Mouse (Mus musculus) CH12.LX (cell line): Measurements from ENCODE around the gene Arhgap29. TPM values are rescaled to one million over a fixed set of nuclear protein-coding genes. Genes with fewer than 3 reads are reported as not detected.
A peak's percentile ranks its signal among the peaks of the same experiment; 100 is the strongest.

Experiments used
- DNase-seq: peaks from one replicate; pipeline ENCODE4 v3.0.0-alpha.2; 2013; ENCODE audit errors: extremely low read depth
- H3K27ac ChIP-seq: 2 replicates; pipeline ENCODE4 v1.5.1; 2012; ENCODE audit warnings: low read depth, mild to moderate bottlenecking, control low read depth, moderate library complexity; ENCODE audit not compliant: insufficient read depth
- H3K27me3 ChIP-seq: replicated peaks from 2 replicates; pipeline ENCODE3; 2012; ENCODE audit warnings: inconsistent platforms
- H3K36me3 ChIP-seq, 2 experiments: replicated peaks in 1 of 2; 2 replicates each; pipeline versions ENCODE3 to v1.6.1; 2012; ENCODE audit warnings: inconsistent platforms in 1 of 2, low read length in 1 of 2, mild to moderate bottlenecking in 1 of 2, mixed read lengths in 1 of 2, moderate library complexity in 1 of 2; ENCODE audit not compliant: control insufficient read depth in 1 of 2, insufficient read depth in 1 of 2
- H3K4me1 ChIP-seq, 2 experiments: 2 replicates each; pipeline ENCODE4 v1.6.1; 2012; ENCODE audit warnings: inconsistent platforms in 1 of 2, moderate library complexity in 1 of 2; ENCODE audit not compliant: insufficient read depth in 2 of 2, control insufficient read depth in 1 of 2
- H3K4me2 ChIP-seq: 2 replicates; pipeline ENCODE4 v1.6.1; 2012; ENCODE audit warnings: low read depth, mild to moderate bottlenecking, control low read depth; ENCODE audit not compliant: poor library complexity, insufficient read depth, severe bottlenecking
- H3K4me3 ChIP-seq, 3 experiments: fragments of 150-350 bp in 1 of 3; sonication (generic) in 1 of 3; replicated peaks in 1 of 3; 2 replicates each; pipeline versions ENCODE3 to v1.5.1; 2011 to 2012; ENCODE audit warnings: low read depth in 2 of 3, low read length in 2 of 3, mild to moderate bottlenecking in 2 of 3, moderate library complexity in 2 of 3, control low read depth in 1 of 3, improper control_type of control experiment in 1 of 3, inconsistent platforms in 1 of 3, mixed read lengths in 1 of 3; ENCODE audit not compliant: poor library complexity in 1 of 3
- H3K79me2 ChIP-seq: replicated peaks from 2 replicates; pipeline ENCODE4 v1.6.1; 2012; ENCODE audit warnings: mild to moderate bottlenecking, moderate library complexity; ENCODE audit not compliant: control insufficient read depth, poor library complexity, insufficient read depth, severe bottlenecking; ENCODE audit errors: extremely low read depth
- H3K9ac ChIP-seq: 2 replicates; pipeline ENCODE4 v1.6.1; 2012; ENCODE audit warnings: low read depth, mild to moderate bottlenecking, control low read depth, moderate library complexity; ENCODE audit not compliant: insufficient read depth
- H3K9me3 ChIP-seq: replicated peaks from 2 replicates; pipeline ENCODE3; 2012; ENCODE audit warnings: low read length, inconsistent platforms, mixed read lengths
- BHLHE40 ChIP-seq: IDR thresholded peaks from 2 replicates; pipeline ENCODE4 v1.6.1; 2011; ENCODE audit warnings: mild to moderate bottlenecking, low read depth, low read length, improper control_type of control experiment
- CHD1 ChIP-seq: IDR thresholded peaks from 2 replicates; pipeline ENCODE4 v1.6.1; 2012; ENCODE audit warnings: low read depth, low read length, improper control_type of control experiment, inconsistent platforms
- E2F4 ChIP-seq: IDR thresholded peaks from 2 replicates; pipeline ENCODE4 v1.6.1; 2011; ENCODE audit warnings: low read depth, low read length, improper control_type of control experiment; ENCODE audit not compliant: insufficient replicate concordance
- ELF1 ChIP-seq: IDR thresholded peaks from 2 replicates; pipeline ENCODE4 v1.6.1; 2014; ENCODE audit warnings: low read depth, mild to moderate bottlenecking, inconsistent platforms, low read length, improper control_type of control experiment
- ETS1 ChIP-seq: conservative IDR thresholded peaks from 2 replicates; pipeline ENCODE4 v1.6.1; 2012; ENCODE audit warnings: low read depth, mild to moderate bottlenecking, inconsistent platforms, low read length, improper control_type of control experiment, moderate library complexity
- GABPA ChIP-seq: IDR thresholded peaks from 2 replicates; pipeline ENCODE4 v1.6.1; 2012; ENCODE audit warnings: low read depth, low read length, improper control_type of control experiment, inconsistent platforms; ENCODE audit not compliant: insufficient replicate concordance
- HCFC1 ChIP-seq: IDR thresholded peaks from 2 replicates; pipeline ENCODE4 v1.6.1; 2012; ENCODE audit warnings: low read depth, mild to moderate bottlenecking, inconsistent platforms, low read length, improper control_type of control experiment
- IRF4 ChIP-seq: IDR thresholded peaks from 2 replicates; pipeline ENCODE4 v1.6.1; 2014; ENCODE audit warnings: low read depth, mild to moderate bottlenecking, inconsistent platforms, low read length, improper control_type of control experiment
- JUND ChIP-seq: conservative IDR thresholded peaks from 2 replicates; pipeline ENCODE4 v1.6.1; 2011; ENCODE audit warnings: low read depth, low read length, improper control_type of control experiment
- MAFK ChIP-seq: IDR thresholded peaks from 2 replicates; pipeline ENCODE4 v1.6.1; 2011; ENCODE audit warnings: low read length, improper control_type of control experiment; ENCODE audit not compliant: insufficient replicate concordance
- MAZ ChIP-seq: IDR thresholded peaks from 2 replicates; pipeline ENCODE4 v1.6.1; 2012; ENCODE audit warnings: low read depth, mild to moderate bottlenecking, inconsistent platforms, low read length, improper control_type of control experiment, moderate library complexity
- MEF2A ChIP-seq: IDR thresholded peaks from 2 replicates; pipeline ENCODE4 v1.6.1; 2014; ENCODE audit warnings: low read depth, mild to moderate bottlenecking, inconsistent platforms, low read length, improper control_type of control experiment, borderline replicate concordance
- MXI1 ChIP-seq: IDR thresholded peaks from 2 replicates; pipeline ENCODE4 v1.6.1; 2011; ENCODE audit warnings: mild to moderate bottlenecking, low read depth, low read length, improper control_type of control experiment
- NRF1 ChIP-seq: IDR thresholded peaks from 2 replicates; pipeline ENCODE4 v1.6.1; 2014; ENCODE audit warnings: low read depth, mild to moderate bottlenecking, inconsistent platforms, low read length, improper control_type of control experiment, moderate library complexity
- PAX5 ChIP-seq: IDR thresholded peaks from 2 replicates; pipeline ENCODE4 v1.6.1; 2012; ENCODE audit warnings: low read length, inconsistent platforms, mixed read lengths
- POLR2A ChIP-seq: IDR thresholded peaks from 2 replicates; pipeline ENCODE4 v1.6.1; 2011; ENCODE audit warnings: low read depth, mild to moderate bottlenecking, improper control_type of control experiment, low read length
- RAD21 ChIP-seq: IDR thresholded peaks from 2 replicates; pipeline ENCODE4 v1.6.1; 2011; ENCODE audit warnings: low read depth, mild to moderate bottlenecking, low read length, improper control_type of control experiment, moderate library complexity
- RCOR1 ChIP-seq: conservative IDR thresholded peaks from 2 replicates; pipeline ENCODE4 v1.6.1; 2012; ENCODE audit warnings: low read depth, mild to moderate bottlenecking, inconsistent platforms, low read length, improper control_type of control experiment
- SIN3A ChIP-seq: IDR thresholded peaks from 2 replicates; pipeline ENCODE4 v1.6.1; 2012; ENCODE audit warnings: low read length, improper control_type of control experiment, inconsistent platforms
- SMC3 ChIP-seq: IDR thresholded peaks from 2 replicates; pipeline ENCODE4 v1.6.1; 2011; ENCODE audit warnings: low read depth, low read length, improper control_type of control experiment
- TBP ChIP-seq: conservative IDR thresholded peaks from 2 replicates; pipeline ENCODE4 v1.6.1; 2011; ENCODE audit warnings: low read depth, low read length, improper control_type of control experiment
- TCF12 ChIP-seq: IDR thresholded peaks from 2 replicates; pipeline ENCODE4 v1.6.1; 2014; ENCODE audit warnings: low read depth, mild to moderate bottlenecking, inconsistent platforms, low read length, improper control_type of control experiment
- UBTF ChIP-seq: IDR thresholded peaks from 2 replicates; pipeline ENCODE4 v1.6.1; 2012; ENCODE audit warnings: low read depth, mild to moderate bottlenecking, inconsistent platforms, low read length, improper control_type of control experiment, moderate library complexity
- ZKSCAN1 ChIP-seq: IDR thresholded peaks from 2 replicates; pipeline ENCODE4 v1.6.1; 2012; ENCODE audit warnings: low read depth, inconsistent platforms, low read length, improper control_type of control experiment, borderline replicate concordance
- ZMIZ1 ChIP-seq: IDR thresholded peaks from 2 replicates; pipeline ENCODE4 v1.6.1; 2012; ENCODE audit warnings: low read depth, mild to moderate bottlenecking, inconsistent platforms, low read length, improper control_type of control experiment
- ZNF384 ChIP-seq: IDR thresholded peaks from 2 replicates; pipeline ENCODE4 v1.6.1; 2012; ENCODE audit warnings: low read depth, low read length, improper control_type of control experiment, inconsistent platforms
- dilution Hi-C: fragments of 300-500 bp; cut with MboI; formaldehyde crosslinking; loops from 2 replicates; pipeline ENCODE4 v1.14.3; 2020; ENCODE audit warnings: low sequenced_read_pairs; ENCODE audit not compliant: extremely low pct_unique_long_range_greater_than_20kb, extremely low pct_ligation_motif_present
- in situ Hi-C: fragments of 300-500 bp; cut with MboI; formaldehyde crosslinking; loops from 3 replicates; pipeline ENCODE4 v1.14.3; 2019; ENCODE audit warnings: low sequenced_read_pairs, low pct_ligation_motif_present, low pct_unique_long_range_greater_than_20kb, mixed read lengths
- polyA plus RNA-seq: library from polyadenylated mRNA; unstranded; fragments of >175 nt; gene quantifications from 2 replicates; pipeline ENCODE4 v1.2.1, GENCODE M21; 2012; ENCODE audit warnings: low read depth; ENCODE audit not compliant: insufficient read length
- total RNA-seq, 2 experiments: library from RNA; depleted of rRNA; stranded (reverse); fragments of 300-350 nt in 1 of 2; fragments of >200 nt in 1 of 2; gene quantifications; 2 replicates each; pipeline ENCODE4 v1.2.3; 2012 to 2014

Gene Arhgap29
- total and polyA plus RNA-seq, 3 experiments: 19.7 to 53.7 (median 37.0) TPM

DNA sequence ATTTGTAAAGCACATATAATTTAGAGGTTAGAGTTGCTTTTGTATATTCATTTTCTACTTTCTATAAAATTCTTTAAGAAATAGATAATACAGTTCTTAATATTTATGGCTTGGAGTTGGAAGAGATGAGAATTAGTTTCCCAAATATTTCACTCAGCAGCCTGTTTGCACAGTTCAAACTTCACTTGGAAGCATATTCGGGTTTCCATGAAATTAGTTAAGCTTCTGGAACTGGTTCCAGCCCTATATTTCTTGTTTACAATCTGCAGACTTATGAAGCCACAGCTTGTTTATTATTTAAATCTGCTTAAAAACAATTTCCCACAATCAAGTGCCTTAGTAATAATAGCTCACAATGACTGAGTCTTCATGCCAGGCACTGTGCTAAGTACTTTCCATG is 17.1 kb downstream of the Arhgap29 start:
- no peak for DNase-seq
- H3K4me1 ChIP-seq: peaks cover 0 to 12% of the 10 kb centered on the region in 2 experiments; a peak in 2 of 4 replicates

DNA sequence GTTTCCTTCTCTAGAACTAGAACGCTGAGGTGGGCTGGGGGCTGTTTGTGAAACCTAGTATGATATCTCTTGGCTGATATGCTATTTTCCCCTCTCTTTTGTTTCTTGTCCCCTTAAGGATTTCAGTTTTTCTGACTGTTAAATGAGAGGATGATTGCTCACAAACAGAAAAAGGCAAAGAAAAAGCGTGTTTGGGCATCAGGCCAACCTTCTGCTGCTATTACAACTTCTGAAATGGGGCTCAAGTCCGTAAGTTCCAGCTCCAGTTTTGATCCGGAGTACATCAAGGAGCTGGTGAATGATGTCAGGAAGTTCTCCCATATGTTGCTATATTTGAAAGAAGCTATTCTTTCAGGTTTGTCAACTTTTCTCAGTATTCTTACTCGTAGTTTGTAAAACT is 21.4 kb downstream of the Arhgap29 start:
- Histone ChIP-seq H3K4me3 (no peak overlapping the region), H3K36me3 (peaks cover 0 to 6% of the 10 kb centered on the region in 2 experiments), H3K27ac (no peak overlapping the region), H3K4me1 (peaks cover 0 to 5% of the 10 kb centered on the region in 2 experiments; a peak in 1 of 4 replicates), H3K27me3 (no peaks in the 10 kb centered on the region), H3K79me2 (peaks cover 12% of the 10 kb centered on the region; the same call in 1 of the 2 replicates), H3K9me3 (no peaks in the 10 kb centered on the region), H3K4me2 (no peak overlapping the region), H3K9ac (no peak overlapping the region)
- in situ Hi-C loops: no loop called here
- no peak for DNase-seq
- TF ChIP-seq IRF4 (no peak), MEF2A (no peak), HCFC1 (no peak), E2F4 (no peak), POLR2A (no peak), PAX5 (no peak), ZMIZ1 (no peak), NRF1 (no peak), RAD21 (no peak), TCF12 (no peak), JUND (no peak), MXI1 (no peak), RCOR1 (no peak), ETS1 (no peak), GABPA (no peak), UBTF (no peak), MAFK (no peak), SMC3 (no peak), TBP (no peak), SIN3A (no peak)
- dilution Hi-C loops: loop anchor here (25.0 kb wide), 1 partner anchor 139 kb away; no protein-coding TSS in a partner anchor

More for the DNA sequence above, 17.1 kb downstream of the Arhgap29 start:
- in situ Hi-C loops: loop anchor here (5.0 kb wide), 1 partner anchor 133 kb away; no protein-coding TSS in a partner anchor
- Histone ChIP-seq H3K79me2 (peaks cover 18% of the 10 kb centered on the region), H3K9me3 (no peaks in the 10 kb centered on the region), H3K4me2 (peak overlapping the region; percentile 32; the same call in 1 of the 2 replicates), H3K9ac (0 out of 2 replicates have a peak overlapping the region, but pooled peaks have one; percentile 3), H3K27ac (no peak overlapping the region), H3K36me3 (no peaks in the 10 kb centered on the region), H3K4me3 (peak overlapping the region in 1 of 3 experiments; percentile 87), H3K27me3 (no peaks in the 10 kb centered on the region)
- dilution Hi-C loops: loop anchor here (25.0 kb wide), 1 partner anchor 143 kb away; no protein-coding TSS in a partner anchor
- TF ChIP-seq PAX5 (no peak), CHD1 (no peak), RCOR1 (no peak), TCF12 (no peak), POLR2A (no peak), ZNF384 (no peak), MXI1 (no peak), ELF1 (no peak), BHLHE40 (no peak), NRF1 (no peak), MAZ (no peak), GABPA (no peak), UBTF (no peak), ZKSCAN1 (no peak), SIN3A (no peak), MEF2A (no peak), HCFC1 (no peak)
